12 mouse cellular contexts compared by ENCODE assay signal in the genomic region with DNA sequence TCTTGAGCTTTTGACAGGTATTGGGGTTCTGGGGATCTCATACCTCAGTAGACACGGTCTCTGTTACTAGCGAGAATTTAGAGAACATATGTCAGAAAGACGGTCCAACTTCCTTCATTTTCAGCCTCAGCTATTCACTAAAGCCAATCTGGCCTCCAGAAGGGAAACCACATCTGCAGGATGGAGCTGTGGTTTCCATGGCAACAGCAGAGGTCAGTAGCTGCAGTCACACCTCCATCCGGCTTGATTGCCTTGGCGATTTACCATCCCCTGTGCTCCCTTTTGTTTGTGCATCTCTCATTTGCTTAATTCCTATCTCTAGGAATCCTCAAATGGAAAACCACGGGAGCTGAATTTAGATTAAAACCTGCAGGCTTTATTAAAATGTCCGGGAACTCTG. TPM values are rescaled to one million over a fixed set of nuclear protein-coding genes. Genes with fewer than 3 reads are reported as not detected.
DNase-seq lines count a peak whose midpoint lies in the region; ATAC-seq lines count a peak whose summit lies in the region.
"Had no signal": no experiment of that assay in that cellular context is flagged by ENCODE, and none has a peak within 500 bp of the region (broad histone marks: within the 10 kb centered on the region; RNA-seq: fewer than 3 reads in every experiment).

No protein-coding gene starts in this region.

- no peaks in the 10 kb centered on the region for H3K36me3 ChIP-seq in embryonic facial prominence, embryonic 14.5 days (ENCODE audit: control insufficient read depth, insufficient read depth, low read length)
- H3K36me3 ChIP-seq in neural tube, embryonic 11.5 days (ENCODE audit: control insufficient read depth, insufficient read depth, low read length): no peaks in the 10 kb centered on the region
- H3K36me3 ChIP-seq: limb, embryonic 15.5 days had no signal

- no peak overlapping the region for H3K27ac ChIP-seq in embryonic facial prominence, embryonic 14.5 days (replicated peaks; ENCODE audit: low read depth, low read length)
- no peak overlapping the region for H3K27ac ChIP-seq in neural tube, embryonic 11.5 days (ENCODE audit: low read depth, low read length)
- H3K27ac ChIP-seq: limb, embryonic 15.5 days; macrophage had no signal

- no peak overlapping the region for H3K4me2 ChIP-seq in embryonic facial prominence, embryonic 14.5 days (ENCODE audit: low read depth, low read length)
- no peak overlapping the region for H3K4me2 ChIP-seq in neural tube, embryonic 11.5 days (ENCODE audit: low read depth)
- H3K4me2 ChIP-seq: limb, embryonic 15.5 days had no signal

- no peaks in the 10 kb centered on the region for H3K9me3 ChIP-seq in embryonic facial prominence, embryonic 14.5 days (ENCODE audit: control insufficient read depth, low read length)
- no peaks in the 10 kb centered on the region for H3K9me3 ChIP-seq in neural tube, embryonic 11.5 days (ENCODE audit: control insufficient read depth, low read length)
- H3K9me3 ChIP-seq: limb, embryonic 15.5 days had no signal

- no peaks in the 10 kb centered on the region for H3K4me1 ChIP-seq in embryonic facial prominence, embryonic 14.5 days (ENCODE audit: control insufficient read depth, insufficient read depth, low read length)
- H3K4me1 ChIP-seq in neural tube, embryonic 11.5 days (ENCODE audit: control insufficient read depth, insufficient read depth, low read length): no peaks in the 10 kb centered on the region
- H3K4me1 ChIP-seq: limb, embryonic 15.5 days had no signal

- no peak overlapping the region for H3K9ac ChIP-seq in embryonic facial prominence, embryonic 14.5 days (ENCODE audit: low read depth, low read length)
- no peak overlapping the region for H3K9ac ChIP-seq in neural tube, embryonic 11.5 days (ENCODE audit: low read length)
- H3K9ac ChIP-seq: limb, embryonic 15.5 days had no signal

- H3K4me3 ChIP-seq in embryonic facial prominence, embryonic 14.5 days (ENCODE audit: low read depth, low read length): no peak overlapping the region
- H3K4me3 ChIP-seq in neural tube, embryonic 11.5 days (ENCODE audit: low read depth, low read length): no peak overlapping the region
- H3K4me3 ChIP-seq: limb, embryonic 15.5 days had no signal

- peak; percentile 35 for DNase-seq in ZHBTc4 (ENCODE audit: low read depth, low spot score)
- peak; percentile 50 for DNase-seq in embryonic facial prominence, embryonic 14.5 days (ENCODE audit: low spot score)
- peak; percentile 35 for DNase-seq in hindlimb bud, embryonic 11.5 days (ENCODE audit: extremely low spot score, low read depth, low spot score)
- peak; percentile 51 for DNase-seq in neural tube, embryonic 11.5 days (ENCODE audit: low spot score)
- no peak for DNase-seq in B cell, adult 2 months
- no peak for DNase-seq in left cerebral cortex, postnatal 36 days (ENCODE audit: low spot score in 2 of 2)
- DNase-seq in yolk sac, embryonic 10.5 days (ENCODE audit: low spot score): no peak
- DNase-seq: cerebellum, adult 11-12 months had no signal

- 35% methylated on average over 7 of the region's 7 CpGs for WGBS in embryonic facial prominence, embryonic 14.5 days
- 40% methylated on average over 7 of the region's 7 CpGs for WGBS in neural tube, embryonic 11.5 days

- intact Hi-C loops in left cerebral cortex, postnatal 36 days (cut with DNase I): no loop called here

- no peaks in the 10 kb centered on the region for H3K27me3 ChIP-seq in embryonic facial prominence, embryonic 14.5 days (replicated peaks; ENCODE audit: control insufficient read depth, insufficient read depth, low read length)
- no peaks in the 10 kb centered on the region for H3K27me3 ChIP-seq in neural tube, embryonic 11.5 days (ENCODE audit: control insufficient read depth, insufficient read depth, low read length)
- H3K27me3 ChIP-seq: CH12.LX; limb, embryonic 15.5 days had no signal

- no peak for ATAC-seq in embryonic facial prominence, embryonic 14.5 days (ENCODE audit: low read depth)
- ATAC-seq in neural tube, embryonic 11.5 days (ENCODE audit: insufficient read depth, low FRiP score, low TSS enrichment): no peak
- ATAC-seq in cerebellum, adult (ENCODE audit: insufficient number of reproducible peaks, low FRiP score, low TSS enrichment): no peak

RNA-seq across cellular contexts. Expression of a gene that starts 10.3 kb away (rescaled TPM):
- 0.36 and 0.39 TPM in 2 replicates for polyA plus RNA-seq in embryonic facial prominence, embryonic 14.5 days (2014; fragmentation: Nextera tagmentation; extraction: Ambion mirVana)
- 0.15 TPM in 1 of 2 replicates, not detected in the other for polyA plus RNA-seq in neural tube, embryonic 11.5 days (2014; fragmentation: Nextera tagmentation; extraction: Ambion mirVana)
- total RNA-seq in left cerebral cortex, postnatal 36 days (2021): not detected

RNA-seq across cellular contexts. Expression of a gene that starts 48.1 kb away (rescaled TPM):
- polyA plus RNA-seq in embryonic facial prominence, embryonic 14.5 days (2014; fragmentation: Nextera tagmentation; extraction: Ambion mirVana): 97.9 and 133 TPM in 2 replicates
- polyA plus RNA-seq in neural tube, embryonic 11.5 days (2014; fragmentation: Nextera tagmentation; extraction: Ambion mirVana): 98.2 and 102 TPM in 2 replicates
- 100 to 1,000 TPM; 253 to 258 TPM for total RNA-seq in left cerebral cortex, postnatal 36 days (2021)

Comparison
In these comparisons a context has a peak if more than half of its experiments do, and no peak if none do; other contexts are left out.
1. DNase-seq: peak in ZHBTc4 (single experiment), embryonic facial prominence, embryonic 14.5 days (single experiment), hindlimb bud, embryonic 11.5 days (single experiment) and neural tube, embryonic 11.5 days (single experiment); none in B cell, adult 2 months (0 of 2), left cerebral cortex, postnatal 36 days (0 of 2) and yolk sac, embryonic 10.5 days (single experiment).